Mouse (Mus musculus) bone marrow macrophage, adult 2 months (primary cell): ENCODE results near the gene Epb41l2. TPM values are rescaled to one million over a fixed set of nuclear protein-coding genes. Genes with fewer than 3 reads are reported as not detected.

Experiments
- H3K27ac ChIP-seq: 2 replicates; pipeline ENCODE4 v1.5.1; 2012; ENCODE audit warnings: low read depth, low read length; ENCODE audit not compliant: insufficient read depth
- H3K4me1 ChIP-seq: 2 replicates; pipeline ENCODE4 v1.6.1; 2012; ENCODE audit warnings: low read length; ENCODE audit not compliant: control insufficient read depth, insufficient read depth
- H3K4me3 ChIP-seq: 2 replicates; pipeline ENCODE4 v1.5.1; 2012; ENCODE audit warnings: mild to moderate bottlenecking, low read length, moderate library complexity; ENCODE audit not compliant: insufficient read depth
- CTCF ChIP-seq: IDR thresholded peaks from 2 replicates; pipeline ENCODE4 v1.5.1; 2012; ENCODE audit warnings: low read depth, mild to moderate bottlenecking, low read length, moderate library complexity
- POLR2A ChIP-seq: IDR thresholded peaks from 2 replicates; pipeline ENCODE4 v1.6.1; 2012; ENCODE audit warnings: mild to moderate bottlenecking, low read depth, low read length, borderline replicate concordance
- polyA plus RNA-seq: library from polyadenylated mRNA; stranded (reverse); fragments of >200 nt; gene quantifications from 2 replicates; pipeline ENCODE4 v1.2.4, GENCODE M21; 2012; ENCODE audit not compliant: missing spikeins, insufficient read depth, insufficient read length

The Epb41l2 gene
- polyA plus RNA-seq, 1 experiment, result 97.2 TPM

- TF ChIP-seq POLR2A, result no peak
- no peak for TF ChIP-seq CTCF
- H3K4me3 ChIP-seq, result no peak overlapping the region
- peaks cover 43% of the 10 kb centered on the region for H3K4me1 ChIP-seq
- H3K27ac ChIP-seq, result no peak overlapping the region
These were observed 80.3 kb downstream of the Epb41l2 start for GRCm38 (mm10) chr10:25439856-25440255.

GRCm38 (mm10) chr10:25441405-25441804 is 81.8 kb downstream of the Epb41l2 start:
- no peak overlapping the region for H3K4me3 ChIP-seq
- TF ChIP-seq POLR2A (no peak), CTCF (no peak)
- no peak overlapping the region for H3K27ac ChIP-seq
- peaks cover 34% of the 10 kb centered on the region for H3K4me1 ChIP-seq

DNA sequence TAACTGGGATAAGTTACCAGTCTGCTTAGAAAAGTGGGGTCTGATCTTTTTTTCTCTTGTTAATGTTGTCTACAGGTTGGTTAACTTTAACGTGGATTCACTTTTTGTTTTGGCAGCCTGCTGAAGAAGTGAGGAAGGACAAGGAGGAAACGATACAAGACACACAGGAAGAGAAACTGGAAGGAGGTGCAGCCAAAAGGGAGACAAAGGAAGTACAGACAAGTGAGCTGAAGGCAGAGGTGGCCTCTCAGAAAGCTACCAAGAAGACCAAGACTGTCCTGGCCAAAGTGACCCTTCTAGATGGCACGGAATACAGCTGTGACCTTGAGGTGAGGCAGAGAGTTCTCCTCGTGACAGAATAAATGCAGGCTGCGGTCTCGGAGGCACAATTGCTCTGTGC is 84.0 kb downstream of the Epb41l2 start:
- TF ChIP-seq POLR2A (no peak), CTCF (no peak)
- Histone ChIP-seq H3K4me3 (no peak overlapping the region), H3K4me1 (peaks cover 36% of the 10 kb centered on the region), H3K27ac (peak overlapping the region; percentile 54)

- H3K27ac ChIP-seq, result 0 out of 2 replicates have a peak overlapping the region, but pooled peaks have one; percentile 54
- TF ChIP-seq POLR2A (no peak), CTCF (no peak)
- no peak overlapping the region for H3K4me3 ChIP-seq
- H3K4me1 ChIP-seq, result peaks cover 37% of the 10 kb centered on the region
These were observed 84.7 kb downstream of the Epb41l2 start for GRCm38 (mm10) chr10:25444198-25444783.

- Histone ChIP-seq H3K4me1 (peaks cover 41% of the 10 kb centered on the region), H3K27ac (peak overlapping the region; percentile 78), H3K4me3 (0 out of 2 replicates have a peak overlapping the region, but pooled peaks have one; percentile 0)
- TF ChIP-seq POLR2A (no peak), CTCF (no peak)
These were observed 87.4 kb downstream of the Epb41l2 start for GRCm38 (mm10) chr10:25446953-25447525.

DNA sequence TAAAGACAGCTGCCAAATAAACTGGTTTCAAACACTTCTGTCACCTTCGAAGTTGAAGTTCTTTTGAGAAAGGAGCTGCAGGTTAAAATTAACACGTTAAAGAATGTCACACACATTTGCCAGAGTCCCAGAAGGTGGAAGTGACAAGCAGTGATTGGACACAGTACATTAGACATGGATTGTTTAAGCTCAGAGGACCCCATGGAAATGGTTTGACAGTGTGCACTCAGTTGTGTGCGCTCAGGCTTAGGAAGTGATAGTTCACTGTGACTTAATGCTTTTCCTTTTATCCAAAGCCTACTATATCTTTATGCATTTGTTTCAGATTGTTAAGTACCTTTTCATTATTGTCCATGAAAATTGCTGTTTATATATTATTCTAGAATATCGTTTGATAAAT is 89.1 kb downstream of the Epb41l2 start:
- Histone ChIP-seq H3K4me1 (peaks cover 40% of the 10 kb centered on the region), H3K4me3 (no peak overlapping the region)
- no peak for TF ChIP-seq CTCF
- no peak for TF ChIP-seq POLR2A

GRCm38 (mm10) chr10:25449312-25450020 is 89.9 kb downstream of the Epb41l2 start:
- Histone ChIP-seq H3K4me1 (peaks cover 32% of the 10 kb centered on the region), H3K4me3 (peak overlapping the region; percentile 32; the same call in 1 of the 2 replicates), H3K27ac (peak overlapping the region; percentile 73)
- TF ChIP-seq CTCF (no peak), POLR2A (no peak)

More for the DNA sequence above, 89.1 kb downstream of the Epb41l2 start:
- H3K27ac ChIP-seq, result no peak overlapping the region

GRCm38 (mm10) chr10:25453150-25453549 is 93.6 kb downstream of the Epb41l2 start:
- TF ChIP-seq CTCF, result no peak
- TF ChIP-seq POLR2A, result no peak
- no peak overlapping the region for H3K27ac ChIP-seq
- peaks cover 27% of the 10 kb centered on the region for H3K4me1 ChIP-seq
- H3K4me3 ChIP-seq, result no peak overlapping the region

GRCm38 (mm10) chr10:25453772-25454171 is 94.2 kb downstream of the Epb41l2 start:
- no peak overlapping the region for H3K27ac ChIP-seq
- no peak overlapping the region for H3K4me3 ChIP-seq
- peaks cover 21% of the 10 kb centered on the region for H3K4me1 ChIP-seq
- TF ChIP-seq POLR2A (no peak), CTCF (no peak)

GRCm38 (mm10) chr10:25457118-25457517 is 97.5 kb downstream of the Epb41l2 start:
- H3K4me3 ChIP-seq, result no peak overlapping the region
- no peak overlapping the region for H3K27ac ChIP-seq
- peaks cover 6% of the 10 kb centered on the region; the same call in 1 of the 2 replicates for H3K4me1 ChIP-seq
- TF ChIP-seq CTCF (no peak), POLR2A (no peak)
